Mouse (Mus musculus) G1E (cell line): ENCODE measurements around the gene Pcbp4. TPM values are rescaled to one million over a fixed set of nuclear protein-coding genes. Genes with fewer than 3 reads are reported as not detected.

Experiments
- ATAC-seq: 2 replicates; pipeline ENCODE4 v1.8.0; 2016; ENCODE audit warnings: mild to moderate bottlenecking; ENCODE audit not compliant: insufficient number of reproducible peaks, poor library complexity, low FRiP score, severe bottlenecking; ENCODE audit errors: extremely low read depth
- DNase-seq: peaks from one replicate; pipeline ENCODE4 v3.0.0; 2012; ENCODE audit warnings: low spot score
- H3K27me3 ChIP-seq: 2 replicates; pipeline ENCODE4 v1.6.1; 2012; ENCODE audit warnings: mild to moderate bottlenecking, low read length, inconsistent platforms; ENCODE audit not compliant: insufficient read depth
- H3K36me3 ChIP-seq: replicated peaks from 2 replicates; pipeline ENCODE3; 2012; ENCODE audit warnings: mild to moderate bottlenecking, inconsistent platforms
- H3K4me1 ChIP-seq: 2 replicates; pipeline ENCODE4 v1.6.1; 2012; ENCODE audit warnings: low read depth, low read length, inconsistent platforms, mixed read lengths; ENCODE audit not compliant: insufficient read depth
- H3K4me3 ChIP-seq: 2 replicates; pipeline ENCODE4 v1.5.1; 2012; ENCODE audit warnings: low read depth, mild to moderate bottlenecking, inconsistent platforms, low read length, moderate library complexity, mixed read lengths
- H3K9me3 ChIP-seq: replicated peaks from 2 replicates; pipeline ENCODE4 v1.6.1; 2012; ENCODE audit warnings: inconsistent platforms
- CTCF ChIP-seq: IDR thresholded peaks from 2 replicates; pipeline ENCODE4 v1.5.1; 2012; ENCODE audit warnings: low read depth, low read length, inconsistent platforms, mixed read lengths
- GATA1 ChIP-seq: IDR thresholded peaks from 2 replicates; pipeline ENCODE4 v1.6.1; 2012; ENCODE audit warnings: borderline replicate concordance, low read length, inconsistent platforms, mixed read lengths
- GATA2 ChIP-seq: IDR thresholded peaks from 2 replicates; pipeline ENCODE4 v1.6.1; 2012; ENCODE audit warnings: low read depth, low read length, inconsistent platforms, borderline replicate concordance
- POLR2AphosphoS5 ChIP-seq: IDR thresholded peaks from 2 replicates; pipeline ENCODE4 v1.6.1; 2012; ENCODE audit warnings: low read depth, low read length, inconsistent platforms; ENCODE audit not compliant: insufficient replicate concordance
- TAL1 ChIP-seq: conservative IDR thresholded peaks from 2 replicates; pipeline ENCODE4 v1.6.1; 2012; ENCODE audit warnings: low read depth, low read length, inconsistent platforms, mixed read lengths
- polyA plus RNA-seq: library from polyadenylated mRNA; stranded (reverse); fragments of >175 nt; gene quantifications from 2 replicates; pipeline ENCODE4 v1.2.3, GENCODE M21; 2012
- total RNA-seq, 2 experiments: library from RNA; stranded (forward) in 1 of 2; stranded (reverse) in 1 of 2; fragments of 200-1000 nt in 1 of 2; fragments of >200 nt in 1 of 2; fragmentation: Nextera tagmentation in 1 of 2; gene quantifications; 2 replicates each; pipeline ENCODE4 v1.2.3; 2014 to 2017

Pcbp4 gene
- total and polyA plus RNA-seq, 3 experiments: 2.8 to 18.9 (median 9.9) TPM

- Histone ChIP-seq H3K36me3 (peaks cover 22% of the 10 kb centered on the region), H3K4me1 (peaks cover 59% of the 10 kb centered on the region), H3K4me3 (peak within 1 kb of the TSS; percentile 82; the same call in 1 of the 2 replicates), H3K27me3 (peaks cover 25% of the 10 kb centered on the region), H3K9me3 (no peaks in the 10 kb centered on the region)
- DNase-seq (no peak), ATAC-seq (no peak)
- no peak for TF ChIP-seq CTCF
- no peak for TF ChIP-seq TAL1
- TF ChIP-seq POLR2AphosphoS5: no peak
- no peak for TF ChIP-seq GATA2
- no peak for TF ChIP-seq GATA1
Measured at GRCm38 (mm10) chr9:106475663-106476001, 22.5 kb downstream of the Pcbp4 start, which contains the start of gene Rrp9. Gene Rrp9 (plus strand): TSS chr9:106475963.

- ATAC-seq: no peak
- peak overlapping the region; percentile 82; the same call in 1 of the 2 replicates for H3K4me3 ChIP-seq
- peaks cover 21% of the 10 kb centered on the region for H3K27me3 ChIP-seq
- H3K4me1 ChIP-seq: peaks cover 65% of the 10 kb centered on the region
- H3K36me3 ChIP-seq: peaks cover 28% of the 10 kb centered on the region
- H3K9me3 ChIP-seq: no peaks in the 10 kb centered on the region
- TF ChIP-seq GATA1 (no peak), CTCF (no peak), GATA2 (no peak), TAL1 (no peak), POLR2AphosphoS5 (no peak)
- DNase-seq: peak; percentile 63
Measured at GRCm38 (mm10) chr9:106476002-106476923, 23.2 kb downstream of the Pcbp4 start.

- ATAC-seq: peak; percentile 97
- no peaks in the 10 kb centered on the region for H3K9me3 ChIP-seq
- peaks cover 66% of the 10 kb centered on the region for H3K4me1 ChIP-seq
- H3K27me3 ChIP-seq: peaks cover 16% of the 10 kb centered on the region
- DNase-seq: peak; percentile 98
- TF ChIP-seq TAL1 (no peak), CTCF (peak; percentile 85)
- H3K36me3 ChIP-seq: peaks cover 35% of the 10 kb centered on the region
- peak within 1 kb of the TSS; percentile 82 for H3K4me3 ChIP-seq
Measured at GRCm38 (mm10) chr9:106476924-106477484, 23.9 kb downstream of the Pcbp4 start, which contains the start of gene Parp3. Gene Parp3 (minus strand): TSS chr9:106476949.

DNA sequence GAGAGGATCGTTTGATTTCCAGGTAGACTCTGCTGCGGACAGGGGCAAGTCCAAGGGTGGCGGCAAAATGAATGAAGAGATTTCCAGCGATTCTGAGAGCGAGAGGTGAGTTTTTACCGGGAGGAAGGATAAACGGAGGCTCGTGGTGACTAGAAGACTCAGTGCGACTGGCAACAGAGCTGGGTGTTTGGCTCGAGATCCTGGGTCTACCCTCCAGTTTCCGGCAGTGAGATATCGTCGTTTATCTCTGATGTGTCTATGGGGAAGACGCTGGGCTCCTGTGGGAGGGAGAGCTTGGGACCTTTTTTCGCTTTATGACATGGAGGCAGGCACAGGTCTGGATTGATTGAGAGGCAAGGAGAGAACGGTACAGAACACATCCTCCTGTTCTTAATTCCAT is 24.6 kb downstream of the Pcbp4 start:
- no peaks in the 10 kb centered on the region for H3K9me3 ChIP-seq
- peaks cover 65% of the 10 kb centered on the region for H3K4me1 ChIP-seq
- H3K4me3 ChIP-seq: peak overlapping the region; percentile 82
- DNase-seq (peak; percentile 33), ATAC-seq (no peak)
- H3K27me3 ChIP-seq: peaks cover 13% of the 10 kb centered on the region
- TF ChIP-seq POLR2AphosphoS5: no peak
- TF ChIP-seq CTCF: no peak
- no peak for TF ChIP-seq GATA2
- no peak for TF ChIP-seq GATA1
- no peak for TF ChIP-seq TAL1
- peaks cover 40% of the 10 kb centered on the region for H3K36me3 ChIP-seq

GRCm38 (mm10) chr9:106478101-106478500 is 25.0 kb downstream of the Pcbp4 start:
- peaks cover 10% of the 10 kb centered on the region for H3K27me3 ChIP-seq
- TF ChIP-seq GATA1 (no peak), POLR2AphosphoS5 (no peak), GATA2 (no peak), CTCF (no peak), TAL1 (no peak)
- peaks cover 44% of the 10 kb centered on the region for H3K36me3 ChIP-seq
- peaks cover 67% of the 10 kb centered on the region for H3K4me1 ChIP-seq
- no peak for DNase-seq
- peak overlapping the region; percentile 82 for H3K4me3 ChIP-seq
- no peak for ATAC-seq
- H3K9me3 ChIP-seq: no peaks in the 10 kb centered on the region

DNA sequence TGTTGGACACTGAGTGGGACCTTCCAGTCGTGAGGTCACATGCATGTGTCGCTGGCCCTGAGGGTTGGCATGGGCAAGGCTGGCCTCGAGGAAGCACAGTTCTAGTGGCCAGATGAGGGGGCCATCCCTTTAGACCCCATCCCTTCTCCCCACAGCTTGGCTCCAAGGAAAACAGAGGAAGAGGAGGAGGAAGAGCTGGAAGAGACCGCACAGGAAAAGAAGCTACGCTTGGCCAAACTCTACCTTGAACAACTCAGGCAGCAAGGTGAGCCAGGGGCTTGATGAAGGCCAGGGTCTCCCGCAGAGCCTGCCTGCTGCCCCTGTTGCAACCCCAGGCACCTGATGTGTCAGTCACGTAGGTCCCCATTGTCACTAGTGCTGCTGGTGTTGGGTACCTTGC is 27.4 kb downstream of the Pcbp4 start:
- H3K4me1 ChIP-seq: peaks cover 55% of the 10 kb centered on the region
- no peaks in the 10 kb centered on the region for H3K9me3 ChIP-seq
- TF ChIP-seq POLR2AphosphoS5 (no peak), GATA1 (no peak), CTCF (no peak), TAL1 (no peak), GATA2 (no peak)
- no peaks in the 10 kb centered on the region for H3K27me3 ChIP-seq
- no peak for ATAC-seq
- DNase-seq: no peak
- H3K36me3 ChIP-seq: peaks cover 69% of the 10 kb centered on the region
- H3K4me3 ChIP-seq: no peak overlapping the region

GRCm38 (mm10) chr9:106481075-106481474 is 28.0 kb downstream of the Pcbp4 start:
- DNase-seq (no peak), ATAC-seq (no peak)
- Histone ChIP-seq H3K4me1 (peaks cover 49% of the 10 kb centered on the region), H3K9me3 (no peaks in the 10 kb centered on the region), H3K27me3 (no peaks in the 10 kb centered on the region), H3K36me3 (peaks cover 74% of the 10 kb centered on the region), H3K4me3 (no peak overlapping the region)
- TF ChIP-seq CTCF (no peak), TAL1 (no peak), GATA2 (no peak), GATA1 (no peak), POLR2AphosphoS5 (no peak)
